Mouse (Mus musculus): Measurements from ENCODE around the gene Dld.

- no peak for TF ChIP-seq CTCF (IDR thresholded peaks at IDR 0.05; ENCODE audit: insufficient read depth, low read length)
- TF ChIP-seq POLR2A (IDR thresholded peaks at IDR 0.05; ENCODE audit: borderline replicate concordance, extremely low read depth, low read depth, low read length) = no peak
Observed at GRCm38 (mm10) chr12:31315961-31316360, 35.3 kb downstream of the Dld start.
